9 mouse cellular contexts compared by ENCODE assay signal in genomic region chr13:102646271-102646771, GRCm38 (mm10). TPM values are rescaled to one million over a fixed set of nuclear protein-coding genes. Genes with fewer than 3 reads are reported as not detected.
DNase-seq lines count a peak whose midpoint lies in the region; ATAC-seq lines count a peak whose summit lies in the region.
"Had no signal": no experiment of that assay in that cellular context is flagged by ENCODE, and none has a peak within 500 bp of the region (broad histone marks: within the 10 kb centered on the region; RNA-seq: fewer than 3 reads in every experiment).

No protein-coding gene starts in this region.

- no peak overlapping the region for H3K27ac ChIP-seq in liver, embryonic 11.5 days (ENCODE audit: low read depth, low read length)

- no peaks in the 10 kb centered on the region for H3K4me1 ChIP-seq in liver, embryonic 11.5 days (replicated peaks; ENCODE audit: control insufficient read depth, insufficient read depth, low read length)

- H3K4me2 ChIP-seq in liver, embryonic 11.5 days = no peak overlapping the region

- peak; percentile 34; the same call in 1 of the 2 replicates for ATAC-seq in liver, embryonic 11.5 days (replicated peaks; ENCODE audit: low FRiP score)
- ATAC-seq in frontal cortex, adult (ENCODE audit: low TSS enrichment) = no peak

- peak; percentile 30 to 81 for DNase-seq in adrenal gland, adult (ENCODE audit: inconsistent age in 2 of 2, low spot score in 1 of 2)
- DNase-seq in adrenal gland, postnatal 4 days (ENCODE audit: low spot score in 2 of 2) = no peak
- peak; percentile 36 for DNase-seq in thymus, postnatal 4 days
- DNase-seq in thymus, postnatal 10 days (ENCODE audit: low spot score in 2 of 2) = no peak
- DNase-seq in liver, embryonic 11.5 days (ENCODE audit: low spot score) = peak; percentile 33
- DNase-seq in layer of hippocampus, adult 8-10 months (ENCODE audit: low spot score in 2 of 2) = no peak
- DNase-seq in layer of hippocampus, postnatal 36 days = no peak
- DNase-seq: right cerebral cortex, postnatal 25 days had no signal

- no peaks in the 10 kb centered on the region for H3K9me3 ChIP-seq in liver, embryonic 11.5 days (ENCODE audit: control insufficient read depth, low read length)

- H3K9ac ChIP-seq in liver, embryonic 11.5 days (ENCODE audit: low read depth, low read length) = no peak overlapping the region

- no peaks in the 10 kb centered on the region for H3K27me3 ChIP-seq in liver, embryonic 11.5 days (replicated peaks; ENCODE audit: control insufficient read depth, insufficient read depth, low read length)

- 63% methylated on average over 10 of the region's 10 CpGs for WGBS in liver, embryonic 11.5 days

- H3K36me3 ChIP-seq in liver, embryonic 11.5 days (ENCODE audit: control insufficient read depth, insufficient read depth, low read length) = no peaks in the 10 kb centered on the region

- no peak overlapping the region for H3K4me3 ChIP-seq in liver, embryonic 11.5 days (ENCODE audit: low read depth, low read length)

RNA-seq across cellular contexts. Expression of gene Cd180, which starts 47.0 kb away (rescaled TPM):
- total RNA-seq in adrenal gland, postnatal 4 days (2021) = 1 to 10 TPM; 1.8 to 1.9 TPM
- 0.68 and 1.7 TPM in 2 replicates for polyA plus RNA-seq in liver, embryonic 11.5 days (2014; fragmentation: Nextera tagmentation; extraction: Ambion mirVana)
- 10 to 100 TPM in 2 of 4 experiments, 1 to 10 TPM in 2; 1.2 to 23.8 (median 10.5) TPM for total RNA-seq in layer of hippocampus, adult 8-10 months (2022)
- 1 to 10 TPM; 2.4 to 3.0 TPM for total RNA-seq in layer of hippocampus, postnatal 36 days (2021)

Comparison
In these comparisons a context has a peak if more than half of its experiments do, and no peak if none do; other contexts are left out.
1. DNase-seq: peak in adrenal gland, adult (2 of 2), thymus, postnatal 4 days (single experiment) and liver, embryonic 11.5 days (single experiment); none in adrenal gland, postnatal 4 days (0 of 2), thymus, postnatal 10 days (0 of 2), layer of hippocampus, adult 8-10 months (0 of 2) and layer of hippocampus, postnatal 36 days (0 of 2).